Mouse (Mus musculus) Patski (cell line): ENCODE results near the gene Dhx35. TPM values are rescaled to one million over a fixed set of nuclear protein-coding genes. Genes with fewer than 3 reads are reported as not detected.
A peak's percentile ranks its signal among the peaks of the same experiment; 100 is the strongest.

ENCODE experiments used
- ATAC-seq: fragments of 100-300 bp; one replicate; pipeline ENCODE4 v1.8.0; 2021
- CTCF ChIA-PET: fragments of 350-600 bp; sonication (Branson Sonifier 250); formaldehyde crosslinking; loops from one replicate; lab custom pipeline; 2022; ENCODE audit warnings: inconsistent platforms; lab: Charles Lee
- POLR2A ChIA-PET: fragments of 350-600 bp; sonication (Branson Sonifier 250); formaldehyde crosslinking; loops from one replicate; lab custom pipeline; 2022; ENCODE audit warnings: antibody characterized with exemption, inconsistent platforms; lab: Charles Lee
- DNase-seq: peaks from one replicate; pipeline ENCODE4 v3.0.0-alpha.2; 2011; ENCODE audit warnings: low read depth, low spot score
- H3K27me3 ChIP-seq: fragments of 371-371 bp; one replicate; pipeline ENCODE4 v1.5.1; 2021
- CTCF ChIP-seq: fragments of 100-300 bp; IDR thresholded peaks from one replicate; pipeline ENCODE4 v1.5.1; 2021
- in situ Hi-C: fragments of 300-500 bp; cut with MboI; formaldehyde crosslinking; loops from 3 replicates; pipeline ENCODE4 v1.11.1; 2018; ENCODE audit warnings: low pct_unique_long_range_greater_than_20kb, mixed read lengths
- polyA plus RNA-seq: library from polyadenylated mRNA; unstranded; gene quantifications from one replicate; pipeline ENCODE4 v1.2.3, GENCODE M21; 2021

Gene Dhx35
- polyA plus RNA-seq, 1 experiment from 2014 or later = 20.8 TPM

GRCm38 (mm10) chr2:158771066-158771763 lies 23.4 kb upstream of the Dhx35 start:
- no peaks in the 10 kb centered on the region for H3K27me3 ChIP-seq
- POLR2A ChIA-PET = interaction anchor here (0.6 kb wide), 1 partner anchor 111 kb away, joined by 4 read pairs; no protein-coding TSS in a partner anchor
- CTCF ChIA-PET = interaction anchor here (0.9 to 1.3 kb wide), 2 partner anchors 9 to 22 kb away, joined by 3 read pairs; no protein-coding TSS in a partner anchor
- ATAC-seq = no peak
- DNase-seq = no peak
- in situ Hi-C loops = no loop called here
- no peak for TF ChIP-seq CTCF

GRCm38 (mm10) chr2:158772808-158773207 lies 21.8 kb upstream of the Dhx35 start:
- ATAC-seq (no peak), DNase-seq (no peak)
- TF ChIP-seq CTCF = no peak
- POLR2A ChIA-PET = no interaction called here
- H3K27me3 ChIP-seq = no peaks in the 10 kb centered on the region
- in situ Hi-C loops = no loop called here
- CTCF ChIA-PET = no interaction called here

- no peaks in the 10 kb centered on the region for H3K27me3 ChIP-seq
- DNase-seq = no peak
- no peak for ATAC-seq
- POLR2A ChIA-PET = no interaction called here
- TF ChIP-seq CTCF = no peak
- CTCF ChIA-PET = no interaction called here
- in situ Hi-C loops = no loop called here
Measured at GRCm38 (mm10) chr2:158774886-158775285, 19.7 kb upstream of the Dhx35 start.

- ATAC-seq (no peak), DNase-seq (no peak)
- in situ Hi-C loops = no loop called here
- ChIA-PET POLR2A (no interaction called here), CTCF (interaction anchor here (1.1 to 1.5 kb wide), 2 partner anchors 13 to 77 kb away, joined by 3 to 4 read pairs; no protein-coding TSS in a partner anchor)
- no peak for TF ChIP-seq CTCF
- no peaks in the 10 kb centered on the region for H3K27me3 ChIP-seq
Measured at GRCm38 (mm10) chr2:158776716-158777115, 17.9 kb upstream of the Dhx35 start.

- in situ Hi-C loops = no loop called here
- TF ChIP-seq CTCF = no peak
- ATAC-seq = no peak
- CTCF ChIA-PET = interaction anchor here (0.9 kb wide), 1 partner anchor 8 kb away, joined by 3 read pairs; no protein-coding TSS in a partner anchor
- POLR2A ChIA-PET = no interaction called here
- DNase-seq = no peak
- H3K27me3 ChIP-seq = no peaks in the 10 kb centered on the region
Measured at GRCm38 (mm10) chr2:158777490-158777889, 17.1 kb upstream of the Dhx35 start.

- POLR2A ChIA-PET = no interaction called here
- CTCF ChIA-PET = interaction anchor here (1.3 kb wide), 1 partner anchor 11 kb away, joined by 3 read pairs; no protein-coding TSS in a partner anchor
- DNase-seq (no peak), ATAC-seq (no peak)
- H3K27me3 ChIP-seq = no peaks in the 10 kb centered on the region
- in situ Hi-C loops = no loop called here
- no peak for TF ChIP-seq CTCF
Measured at GRCm38 (mm10) chr2:158778349-158778748, 16.3 kb upstream of the Dhx35 start.

- ChIA-PET CTCF (no interaction called here), POLR2A (no interaction called here)
- ATAC-seq (no peak), DNase-seq (no peak)
- in situ Hi-C loops = no loop called here
- TF ChIP-seq CTCF = no peak
- H3K27me3 ChIP-seq = no peaks in the 10 kb centered on the region
Measured at GRCm38 (mm10) chr2:158781126-158781525, 13.5 kb upstream of the Dhx35 start.

GRCm38 (mm10) chr2:158786927-158787795 lies 7.4 kb upstream of the Dhx35 start:
- ATAC-seq = no peak

GRCm38 (mm10) chr2:158795043-158795442 lies 436 bp downstream of the Dhx35 start:
- TF ChIP-seq CTCF = no peak
- DNase-seq (no peak), ATAC-seq (peak; percentile 15)
- in situ Hi-C loops = no loop called here
- ChIA-PET CTCF (no interaction called here), POLR2A (interaction anchor here (0.6 kb wide), 1 partner anchor 29 kb away, joined by 3 read pairs; no protein-coding TSS in a partner anchor)
- no peaks in the 10 kb centered on the region for H3K27me3 ChIP-seq

More at GRCm38 (mm10) chr2:158786927-158787795, 7.4 kb upstream of the Dhx35 start:
- H3K27me3 ChIP-seq = no peaks in the 10 kb centered on the region
- ChIA-PET POLR2A (no interaction called here), CTCF (no interaction called here)
- in situ Hi-C loops = no loop called here
- DNase-seq = no peak
- TF ChIP-seq CTCF = no peak

- TF ChIP-seq CTCF = no peak
- CTCF ChIA-PET = no interaction called here
- no peak for DNase-seq
- no peak for ATAC-seq
- POLR2A ChIA-PET = interaction anchor here (0.6 kb wide), 1 partner anchor 30 kb away, joined by 3 read pairs; no protein-coding TSS in a partner anchor
- H3K27me3 ChIP-seq = no peaks in the 10 kb centered on the region
- in situ Hi-C loops = no loop called here
Measured at GRCm38 (mm10) chr2:158795875-158796274, 1.3 kb downstream of the Dhx35 start.
